Mouse (Mus musculus): ENCODE measurements around the gene Erg28.

DNA sequence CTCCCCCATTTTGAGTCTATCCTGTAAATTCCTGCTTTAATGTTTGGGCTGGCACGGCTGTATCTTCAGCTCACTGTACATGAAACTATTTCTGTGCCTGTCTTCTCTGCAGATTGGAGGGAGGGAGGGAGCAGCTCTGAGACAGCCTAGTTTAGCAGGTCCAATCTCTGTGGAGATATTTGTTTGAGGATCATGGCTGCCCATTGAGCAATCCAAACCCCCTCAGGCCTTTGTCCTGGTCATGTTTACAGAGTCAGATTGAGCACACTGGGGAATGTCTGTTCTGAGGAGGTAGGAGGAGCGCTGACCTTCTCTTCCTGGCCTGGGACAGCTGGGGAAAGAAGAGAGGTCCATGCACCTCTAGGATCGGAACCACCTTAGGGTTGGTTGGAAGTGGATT lies 58.1 kb downstream of the Erg28 start:
- TF ChIP-seq MAX (IDR thresholded peaks at IDR 0.05; ENCODE audit: low read length) (no peak), POLR2A (IDR thresholded peaks at IDR 0.05; ENCODE audit: control insufficient read depth in 1 of 2, insufficient read depth in 1 of 2, low read depth in 1 of 2, low read length in 2 of 2, poor library complexity in 1 of 2) (no peak), UBTF (IDR thresholded peaks at IDR 0.05; ENCODE audit: borderline replicate concordance, insufficient read depth, low read depth, low read length) (no peak), CTCF (IDR thresholded peaks at IDR 0.05 in 2 of 3, conservative IDR thresholded peaks at IDR 0.05 in 1 of 3; ENCODE audit: control insufficient read depth in 1 of 3, insufficient read depth in 1 of 3, low read depth in 2 of 3, low read length in 3 of 3, poor library complexity in 1 of 3, severe bottlenecking in 1 of 3) (no peak), TBP (IDR thresholded peaks at IDR 0.05; ENCODE audit: low read depth, low read length) (no peak), TAL1 (IDR thresholded peaks at IDR 0.05; ENCODE audit: low read length) (no peak), ZKSCAN1 (IDR thresholded peaks at IDR 0.05; ENCODE audit: low read depth, low read length) (no peak), POLR2AphosphoS5 (IDR thresholded peaks at IDR 0.05; ENCODE audit: borderline replicate concordance, low read depth, low read length) (no peak), JUND (IDR thresholded peaks at IDR 0.05; ENCODE audit: low read depth, low read length) (no peak)

All from MEL (cell line).